Comparison of ENCODE assay signal across 8 mouse cellular contexts in genomic region chr5:23843674-23844530, GRCm38 (mm10). TPM values are rescaled to one million over a fixed set of nuclear protein-coding genes. Genes with fewer than 3 reads are reported as not detected.
DNase-seq lines count a peak whose midpoint lies in the region; ATAC-seq and TF ChIP-seq lines count a peak whose summit lies in the region.

Tomm7 (minus strand) TSS chr5:23844161.

- peak; percentile 93 for ATAC-seq in forebrain, embryonic 15.5 days (replicated peaks)
- peak; percentile 99 for ATAC-seq in neutrophil, adult 5-6 weeks (ENCODE audit: extremely low read depth, insufficient number of reproducible peaks, low FRiP score, poor library complexity, severe bottlenecking)

- peak within 1 kb of the TSS; percentile 48 for H3K4me2 ChIP-seq in forebrain, embryonic 15.5 days (replicated peaks)

- H3K9me3 ChIP-seq in ES-E14 (ENCODE audit: control insufficient read depth, insufficient read depth, low read depth, low read length) = no peaks in the 10 kb centered on the region
- H3K9me3 ChIP-seq in forebrain, embryonic 15.5 days = no peaks in the 10 kb centered on the region

- TF ChIP-seq POLR2A in lung, adult 2 months (IDR thresholded peaks at IDR 0.05; ENCODE audit: borderline replicate concordance, extremely low read depth, low read depth, low read length) = peak; percentile 95; the same call in 1 of the 2 replicates

- H3K27me3 ChIP-seq in forebrain, embryonic 15.5 days = no peaks in the 10 kb centered on the region

- WGBS in forebrain, embryonic 15.5 days = under 1% methylated on average over 44 of the region's 44 CpGs
- under 1% methylated on average over 44 of the region's 44 CpGs for WGBS in lung, adult 2 months

- peak within 1 kb of the TSS; percentile 80 for H3K9ac ChIP-seq in ES-E14 (ENCODE audit: insufficient read depth, low read depth, low read length, poor library complexity, severe bottlenecking)
- H3K9ac ChIP-seq in forebrain, embryonic 15.5 days (replicated peaks) = peak within 1 kb of the TSS; percentile 77

- TF ChIP-seq CTCF in lung, adult 2 months (IDR thresholded peaks at IDR 0.05; ENCODE audit: insufficient read depth, low read length) = no peak

- H3K27ac ChIP-seq in ES-E14 (ENCODE audit: insufficient read depth, low read depth, low read length, poor library complexity, severe bottlenecking) = peak within 1 kb of the TSS; percentile 35
- peak within 1 kb of the TSS; percentile 87 for H3K27ac ChIP-seq in forebrain, embryonic 15.5 days (replicated peaks)

- peaks cover 2% of the 10 kb centered on the region for H3K36me3 ChIP-seq in ES-E14 (ENCODE audit: control insufficient read depth, insufficient read depth, low read length, poor library complexity, severe bottlenecking)
- peaks cover 10% of the 10 kb centered on the region for H3K36me3 ChIP-seq in forebrain, embryonic 15.5 days

- in situ Hi-C loops in ES-E14 (cut with MboI; ENCODE audit: low sequenced_read_pairs in 2 of 2, unreplicated experiment in 2 of 2) = no loop called here

- 0 out of 4 replicates have a peak, but pooled peaks cover 0 to 1% of the 10 kb centered on the region in 2 experiments for H3K4me1 ChIP-seq in ES-E14 (ENCODE audit: control insufficient read depth in 2 of 2, insufficient read depth in 2 of 2, low read length in 2 of 2, poor library complexity in 1 of 2)
- H3K4me1 ChIP-seq in forebrain, embryonic 15.5 days = peaks cover 21% of the 10 kb centered on the region
- H3K4me1 ChIP-seq in lung, adult 2 months (ENCODE audit: control insufficient read depth, insufficient read depth, low read length) = peaks cover 2% of the 10 kb centered on the region; the same call in 1 of the 2 replicates

- DNase-seq in ES-E14 (ENCODE audit: low read depth, low spot score) = peak; percentile 97
- DNase-seq in cerebellum, adult 11-12 months = peak; percentile 97
- DNase-seq in heart, postnatal 25 days (ENCODE audit: low spot score) = peak; percentile 95
- peak; percentile 96 to 97 for DNase-seq in layer of hippocampus, adult 18-20 months (ENCODE audit: low spot score in 2 of 2)
- peak; percentile 93 for DNase-seq in lung, adult 2 months
- peak; percentile 96 for DNase-seq in thymus, adult 18-20 months

- intact Hi-C loops in heart, postnatal 25 days (cut with DNase I) = no loop called here

- H3K4me3 ChIP-seq in ES-E14 (ENCODE audit: insufficient read depth in 1 of 2, low read depth in 1 of 2, low read length in 2 of 2, poor library complexity in 1 of 2, severe bottlenecking in 1 of 2) = peak within 1 kb of the TSS; percentile 73 to 78
- H3K4me3 ChIP-seq in forebrain, embryonic 15.5 days = peak within 1 kb of the TSS; percentile 62
- peak within 1 kb of the TSS; percentile 96 for H3K4me3 ChIP-seq in lung, adult 2 months (replicated peaks; ENCODE audit: extremely low read depth, low read depth, low read length)

TF ChIP-seq in ES-E14, 5 proteins besides CTCF, POLR2A, EP300 and RAD21:
- TF ChIP-seq ZC3H11A (IDR thresholded peaks at IDR 0.05; ENCODE audit: borderline replicate concordance, low read depth, low read length) (no peak), HCFC1 (IDR thresholded peaks at IDR 0.05; ENCODE audit: borderline replicate concordance, insufficient read depth, low read length) (peak; percentile 77)

RNA-seq across cellular contexts. Expression of gene Tomm7, which starts in this region (rescaled TPM):
- 230 and 247 TPM in 2 replicates for total RNA-seq in ES-E14 (2012; rRNA removed)
- polyA plus RNA-seq in forebrain, embryonic 15.5 days (2015; fragmentation: Nextera tagmentation; extraction: Ambion mirVana) = 101 and 111 TPM in 2 replicates
- total RNA-seq in heart, postnatal 25 days (2021) = 100 to 1,000 TPM; 102 to 106 TPM
- 10 to 100 TPM; 76.5 to 84.8 TPM for total RNA-seq in layer of hippocampus, adult 18-20 months (2021)
- polyA plus RNA-seq in lung, adult 2 months (2012; rRNA removed) = 24.4 and 29.4 TPM in 2 replicates
- 85.4 and 95.3 TPM in 2 replicates for total RNA-seq in neutrophil, adult 5-6 weeks (2017)

Comparison
In these comparisons a context has a peak if more than half of its experiments do, and no peak if none do; other contexts are left out.
1. Peak in every context shown above with its lines: DNase-seq, ATAC-seq, H3K4me3 ChIP-seq and H3K27ac ChIP-seq.